Mouse (Mus musculus) embryo, embryonic 9.5 days (tissue): ENCODE data around the gene Ubash3b.

Experiments
- DNase-seq: peaks from one replicate; pipeline ENCODE4 v3.0.0-alpha.2; 2017; ENCODE audit errors: extremely low spot score

The Ubash3b gene

GRCm38 (mm10) chr9:41098065-41098464 lies 63.4 kb downstream of the Ubash3b start:
- DNase-seq: no peak

GRCm38 (mm10) chr9:41091993-41092392 lies 69.5 kb downstream of the Ubash3b start:
- no peak for DNase-seq

- no peak for DNase-seq
Observed at GRCm38 (mm10) chr9:41091187-41091586, 70.3 kb downstream of the Ubash3b start.

GRCm38 (mm10) chr9:41087831-41088383 lies 73.6 kb downstream of the Ubash3b start:
- no peak for DNase-seq

GRCm38 (mm10) chr9:41084191-41084901 lies 77.2 kb downstream of the Ubash3b start:
- no peak for DNase-seq

GRCm38 (mm10) chr9:41083386-41084055 lies 78.0 kb downstream of the Ubash3b start:
- DNase-seq: no peak

GRCm38 (mm10) chr9:41082891-41083290 lies 78.6 kb downstream of the Ubash3b start:
- DNase-seq: no peak

- DNase-seq: no peak
Observed at GRCm38 (mm10) chr9:41080877-41081276, 80.6 kb downstream of the Ubash3b start.

- no peak for DNase-seq
Observed at GRCm38 (mm10) chr9:41079428-41080155, 81.9 kb downstream of the Ubash3b start.

GRCm38 (mm10) chr9:41078198-41078597 lies 83.3 kb downstream of the Ubash3b start:
- no peak for DNase-seq

- DNase-seq: no peak
Observed at GRCm38 (mm10) chr9:41076150-41076549, 85.3 kb downstream of the Ubash3b start.

- no peak for DNase-seq
Observed at GRCm38 (mm10) chr9:41075528-41075927, 86.0 kb downstream of the Ubash3b start.

GRCm38 (mm10) chr9:41073196-41074009 lies 88.1 kb downstream of the Ubash3b start:
- DNase-seq: no peak

GRCm38 (mm10) chr9:41072786-41073185 lies 88.7 kb downstream of the Ubash3b start:
- DNase-seq: no peak

GRCm38 (mm10) chr9:41071906-41072511 lies 89.5 kb downstream of the Ubash3b start:
- DNase-seq: no peak

- peak; percentile 10 for DNase-seq
Observed at GRCm38 (mm10) chr9:41070761-41071181, 90.7 kb downstream of the Ubash3b start.

GRCm38 (mm10) chr9:41069509-41069908 lies 92.0 kb downstream of the Ubash3b start:
- no peak for DNase-seq

GRCm38 (mm10) chr9:41061446-41061845 lies 100.1 kb downstream of the Ubash3b start:
- DNase-seq: no peak

GRCm38 (mm10) chr9:41060617-41061016 lies 100.9 kb downstream of the Ubash3b start:
- no peak for DNase-seq

- DNase-seq: no peak
Observed at GRCm38 (mm10) chr9:41058765-41059535, 102.5 kb downstream of the Ubash3b start.
